Mouse (Mus musculus) effector memory CD4-positive, alpha-beta T cell, adult 5 months (primary cell): ENCODE data around the gene Kremen2. TPM values are rescaled to one million over a fixed set of nuclear protein-coding genes. Genes with fewer than 3 reads are reported as not detected.

Source experiments
- polyA plus RNA-seq: library from polyadenylated mRNA; unstranded; fragments of 100-300 nt; shearing (Covaris generic); gene quantifications from one replicate; pipeline ENCODE4 v1.2.1, GENCODE M21; 2017

The Kremen2 gene
- polyA plus RNA-seq: 2.4 TPM

DNA sequence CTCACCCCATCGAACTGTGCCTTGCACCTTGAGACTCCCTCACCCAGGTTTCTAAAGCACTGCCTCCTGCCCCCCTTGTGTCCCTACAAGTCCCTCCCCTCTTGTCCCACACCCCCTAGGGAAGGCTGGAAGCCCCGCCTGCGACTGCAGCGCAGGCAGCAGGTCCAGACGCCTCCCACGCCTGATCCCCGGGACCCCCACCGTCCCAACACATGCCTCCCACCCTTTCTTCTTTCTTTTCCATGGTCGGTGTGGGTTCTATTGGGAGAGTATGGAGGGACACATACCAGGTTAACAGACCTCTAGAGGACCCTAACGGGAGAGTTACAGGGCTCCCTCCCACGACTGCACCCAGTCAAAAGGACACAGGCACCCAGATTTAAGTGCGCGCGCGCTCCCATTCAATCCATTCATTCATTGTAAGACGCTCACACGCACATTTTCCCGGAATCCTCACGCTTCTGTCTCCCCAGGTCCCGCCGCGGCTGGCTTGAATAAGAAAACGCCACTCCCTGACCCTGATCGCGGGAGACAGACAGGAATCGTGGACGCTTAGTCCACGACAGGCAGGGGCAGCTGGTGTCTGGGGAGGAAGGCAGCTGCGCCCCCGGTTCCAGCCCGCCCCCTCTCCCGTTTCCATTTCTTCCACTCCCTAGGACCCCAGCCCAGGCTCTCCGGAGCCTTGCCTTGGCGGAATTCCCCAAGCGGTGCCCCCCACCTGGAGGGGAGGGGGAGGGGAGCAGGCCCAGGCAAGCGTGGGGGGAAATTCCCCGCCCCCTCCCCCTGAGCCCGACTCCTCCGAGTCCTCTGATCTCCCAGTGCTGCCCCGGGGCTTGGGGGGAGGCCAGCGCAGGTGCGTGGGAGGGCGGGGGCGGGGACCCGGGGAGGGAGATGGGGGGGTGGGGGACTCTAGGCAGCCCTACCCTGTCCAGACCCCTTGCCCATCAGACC is at the start of gene Kremen2:
Gene Kremen2, minus strand, starts transcription at position 533 of the 951 bp plus-strand sequence.

DNA sequence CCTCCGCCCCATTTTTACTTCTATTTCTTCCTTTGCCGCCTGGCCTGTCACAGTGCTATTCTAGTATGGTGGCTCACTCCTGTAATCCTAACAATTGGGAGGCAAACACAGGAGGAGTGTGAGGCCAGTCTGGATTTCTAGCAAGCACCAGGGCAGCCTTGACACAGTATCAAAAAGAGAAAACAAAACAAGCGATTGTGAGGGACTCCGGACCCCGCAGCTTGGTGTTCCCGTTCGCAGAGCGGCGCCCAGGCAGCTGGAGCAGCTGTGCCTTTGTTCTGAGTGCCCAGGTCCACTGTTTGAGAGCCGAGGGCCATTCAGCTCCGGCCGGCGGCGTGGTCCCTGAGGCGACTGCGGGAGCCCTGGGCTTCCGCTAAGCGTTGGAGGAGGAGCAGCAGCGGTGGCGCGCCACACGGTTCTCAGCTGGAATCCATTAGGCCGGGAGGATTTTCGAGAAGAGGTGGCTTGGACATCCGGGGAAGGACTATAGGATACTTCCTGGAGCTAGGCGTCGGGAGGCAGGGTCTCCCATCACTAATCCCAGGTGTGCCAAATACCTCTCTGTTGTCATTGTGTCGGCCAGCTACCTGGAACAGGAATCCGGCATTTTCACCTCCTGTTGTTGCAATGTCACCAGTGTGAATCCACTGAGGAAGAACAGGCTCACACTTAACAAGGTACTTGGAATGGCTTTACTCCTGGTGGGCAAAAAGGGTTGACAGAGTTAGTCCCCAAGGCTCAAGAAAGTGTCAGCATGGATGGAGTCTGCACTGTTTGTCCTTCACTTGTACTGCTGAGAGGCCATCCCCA is 44.8 kb upstream of the Kremen2 start, which contains the start of gene Srrm2:
Gene Srrm2, plus strand, starts transcription at position 264 of the 810 bp plus-strand sequence.

DNA sequence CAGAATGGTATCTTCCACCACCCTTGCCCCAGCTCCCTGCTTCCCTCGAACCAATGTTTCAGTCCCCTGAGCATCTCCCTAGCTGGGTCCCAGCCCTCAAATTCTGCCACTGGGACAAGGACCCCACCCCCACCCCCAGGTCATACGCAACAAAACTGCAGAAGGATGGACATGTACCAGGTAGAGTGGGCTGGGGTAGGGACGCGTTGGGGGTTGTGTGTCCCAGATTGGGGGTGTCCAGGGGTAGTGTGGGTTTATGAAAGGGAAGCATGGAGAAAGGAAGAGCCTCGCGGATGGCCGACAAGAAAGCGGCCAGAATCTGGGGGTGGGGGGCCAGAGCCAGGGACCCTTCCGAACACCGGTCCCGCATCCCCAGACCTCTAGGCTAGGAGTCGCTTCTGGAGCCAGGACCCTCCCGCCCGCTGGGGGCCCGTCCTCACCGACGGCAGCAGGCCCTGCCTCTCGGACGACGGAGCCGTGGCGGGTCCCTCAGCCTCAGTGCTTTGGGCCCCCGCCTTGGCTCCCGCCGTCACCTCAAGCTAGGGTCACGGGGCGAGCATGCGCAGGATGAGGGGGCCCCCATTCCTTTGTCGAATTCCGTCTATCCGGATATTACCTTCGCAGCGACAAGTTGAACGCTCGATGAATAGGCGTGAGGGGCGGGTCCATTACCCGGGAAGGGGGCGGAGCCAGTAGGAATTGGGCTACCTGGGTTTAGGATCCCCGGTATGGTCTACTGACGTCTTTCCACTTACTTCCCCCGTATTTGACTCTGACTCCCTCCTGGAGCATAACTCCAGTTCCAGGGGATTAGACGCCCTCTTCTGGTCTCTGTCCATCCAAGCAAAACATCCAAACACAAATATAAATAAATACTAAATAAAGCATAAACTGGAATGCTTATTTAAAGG is 40.2 kb upstream of the Kremen2 start, which contains the start of gene Flywch2:
Gene Flywch2, minus strand, starts transcription at position 521 of the 911 bp plus-strand sequence.

DNA sequence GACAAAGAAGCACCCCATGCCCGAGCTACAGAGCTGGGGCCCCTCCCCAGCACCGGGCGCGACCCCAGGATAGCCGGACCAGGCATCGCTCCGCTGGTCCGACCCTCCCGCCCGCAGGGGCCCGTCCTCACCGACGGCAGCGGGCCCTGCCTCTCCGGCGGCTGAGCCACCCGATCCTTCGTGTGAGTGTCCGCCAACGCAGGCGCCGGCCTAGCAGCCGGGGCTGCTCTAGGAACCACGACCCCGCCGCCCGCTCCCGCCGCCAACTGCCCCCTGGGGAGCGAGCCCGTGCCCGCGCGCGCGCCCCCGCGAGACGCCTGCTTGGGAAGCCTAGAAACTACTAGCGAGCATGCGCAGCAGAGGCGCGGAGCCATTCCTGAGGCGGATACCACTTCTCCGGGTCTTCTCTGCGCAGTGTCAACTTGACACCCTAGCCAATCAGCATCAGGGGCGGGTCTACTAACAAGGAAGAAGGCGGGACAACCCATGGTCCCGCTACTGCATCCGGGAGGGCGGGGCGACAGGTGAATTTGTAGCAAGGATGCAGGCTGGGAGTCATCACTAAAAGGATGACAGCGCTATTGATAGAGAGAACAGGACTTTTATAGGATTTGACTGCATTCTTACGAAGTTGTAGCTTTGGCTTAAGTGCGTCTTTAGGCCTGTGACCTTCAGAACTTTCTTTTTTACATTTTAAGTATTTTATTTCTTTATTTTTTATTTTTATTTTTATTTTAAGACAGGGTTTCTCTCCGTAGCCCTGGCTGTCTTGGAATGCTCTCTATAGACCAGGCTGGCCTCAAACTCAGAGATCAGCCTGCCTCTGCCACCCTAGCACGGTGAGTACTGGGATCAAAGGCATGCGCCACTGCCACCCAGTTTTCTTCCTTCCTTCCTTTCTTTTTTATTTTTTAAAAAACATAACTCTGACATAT is 25.9 kb upstream of the Kremen2 start, which contains the start of gene Flywch1:
Gene Flywch1, minus strand, starts transcription at position 319 of the 935 bp plus-strand sequence.

DNA sequence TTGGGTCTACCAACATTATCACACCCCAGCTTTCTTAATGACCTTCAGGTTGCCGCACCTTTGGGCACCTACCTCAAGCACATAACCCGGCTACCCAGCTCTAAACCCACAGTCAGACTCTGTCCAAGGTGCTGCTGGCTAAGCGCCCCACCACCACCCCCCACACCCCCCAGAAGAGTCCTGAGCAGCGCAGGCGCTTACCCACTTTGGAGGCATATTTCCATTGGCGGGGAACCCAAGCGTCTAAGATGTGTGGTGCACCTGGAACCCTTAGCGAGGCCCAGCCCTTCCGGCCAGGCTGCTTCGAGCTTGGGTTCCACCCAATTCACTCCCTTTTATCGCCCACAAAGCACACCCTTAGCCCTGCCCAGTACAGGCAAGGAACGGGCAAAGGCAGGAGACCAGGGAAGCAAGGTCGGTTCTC is 5.0 kb downstream of the Kremen2 start, which contains the start of gene Paqr4:
Gene Paqr4, minus strand, starts transcription at position 270 of the 424 bp plus-strand sequence.

DNA sequence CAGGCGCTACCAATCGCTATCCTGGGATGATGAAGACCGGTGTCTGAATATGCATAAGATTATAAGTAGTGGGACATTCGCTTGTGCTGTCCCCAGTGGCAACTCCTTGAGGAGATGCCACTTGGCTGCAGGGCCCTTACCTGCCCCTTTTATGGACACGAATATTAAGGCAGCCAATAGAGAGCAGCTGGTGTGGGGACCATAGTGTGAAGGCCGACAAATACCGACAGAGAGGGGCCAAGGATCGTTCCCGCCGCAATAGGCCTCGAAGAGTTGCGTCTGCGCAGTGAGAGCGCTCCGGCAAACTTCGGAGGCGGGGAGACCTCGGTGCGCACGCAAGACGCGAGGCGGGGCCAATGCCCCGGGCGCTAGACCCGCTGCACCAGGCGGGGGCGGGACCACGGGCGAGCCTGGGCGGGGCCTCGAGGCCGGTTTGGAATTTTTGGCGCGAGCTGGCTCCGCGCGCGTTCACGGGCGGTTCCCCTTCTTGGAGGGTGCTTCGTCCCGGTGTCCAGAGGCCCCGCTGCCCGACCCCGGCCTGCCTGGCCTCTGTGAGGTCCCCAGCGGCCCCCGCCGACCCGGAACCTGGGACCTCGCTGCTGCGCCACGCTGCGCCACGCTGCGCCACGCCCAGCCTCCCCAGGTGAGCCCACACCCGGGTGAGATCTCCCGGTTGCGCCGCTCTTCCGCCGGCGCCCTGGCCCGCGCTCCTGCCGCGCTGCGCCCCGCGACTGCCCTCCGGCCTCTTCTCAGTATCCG is 19.5 kb downstream of the Kremen2 start, which contains the start of gene Pkmyt1:
Gene Pkmyt1, plus strand, starts transcription at position 338 of the 759 bp plus-strand sequence.

DNA sequence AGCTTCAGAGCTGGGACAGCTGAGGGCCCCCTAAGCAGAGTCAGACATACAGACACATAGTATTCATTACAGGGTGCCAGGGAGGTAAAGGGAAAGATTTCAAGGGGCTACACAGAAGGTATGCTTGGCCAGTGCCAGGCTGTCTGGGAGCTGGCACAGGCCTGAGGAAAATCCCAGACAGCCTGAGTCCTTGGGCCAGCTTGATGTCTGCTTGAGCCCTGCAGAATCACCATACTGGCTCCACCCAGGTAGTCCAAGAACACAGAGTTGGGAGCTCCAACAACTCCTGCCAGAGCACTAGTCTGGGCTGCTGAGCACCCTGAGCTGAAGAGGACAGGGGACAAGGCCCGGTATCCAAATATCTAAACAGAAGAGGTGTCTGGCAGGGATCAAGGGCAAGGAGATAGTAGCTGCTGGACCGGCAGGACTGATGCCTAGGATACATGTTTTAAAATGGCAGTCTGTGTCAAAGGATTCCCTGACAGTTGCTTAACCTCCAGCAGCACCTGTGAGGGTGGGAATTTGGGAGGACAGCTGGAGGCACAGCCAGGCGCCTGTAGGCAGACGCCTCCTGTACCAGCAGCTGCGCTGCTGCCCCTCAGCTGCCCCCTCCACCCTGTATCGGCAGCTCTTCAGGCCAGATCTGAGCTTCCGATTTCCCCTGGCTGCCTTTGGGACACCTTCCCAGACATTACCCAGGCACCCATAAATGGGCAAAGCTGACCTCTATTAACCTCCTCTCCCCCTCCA is 23.1 kb downstream of the Kremen2 start, which contains the start of gene 1520401A03Rik:
Gene 1520401A03Rik, minus strand, starts transcription at position 408 of the 750 bp plus-strand sequence.

Other genes with a start within 250 kb of the Kremen2 start
- 6.9 TPM for gene Zfp213, start 181.6 kb downstream of the Kremen2 start, polyA plus RNA-seq
- not detected for gene Zfp13, start 146.3 kb downstream of the Kremen2 start, polyA plus RNA-seq
- gene Zscan10, start 145.0 kb downstream of the Kremen2 start, polyA plus RNA-seq: 4.8 TPM
- gene Mmp25, start 100.6 kb downstream of the Kremen2 start, polyA plus RNA-seq: 0.25 TPM
- gene Bicdl2, start 85.3 kb downstream of the Kremen2 start, polyA plus RNA-seq: 0.19 TPM
- 46.6 TPM for gene Hcfc1r1, start 72.2 kb downstream of the Kremen2 start, polyA plus RNA-seq
- 21.0 TPM for gene Thoc6, start 72.0 kb downstream of the Kremen2 start, polyA plus RNA-seq
- 20.5 TPM for gene Tnfrsf12a, start 68.4 kb downstream of the Kremen2 start, polyA plus RNA-seq
- not detected for gene Cldn6, start 66.6 kb downstream of the Kremen2 start, polyA plus RNA-seq
- not detected for gene Cldn9, start 61.8 kb downstream of the Kremen2 start, polyA plus RNA-seq
- not detected for gene 1520401A03Rik, start 23.1 kb downstream of the Kremen2 start, polyA plus RNA-seq
- 51.3 TPM for gene Pkmyt1, start 19.5 kb downstream of the Kremen2 start, polyA plus RNA-seq
- gene Paqr4, start 5.0 kb downstream of the Kremen2 start, polyA plus RNA-seq: 3.1 TPM
- 25.6 TPM for gene Flywch1, start 25.8 kb upstream of the Kremen2 start, polyA plus RNA-seq
- 1.7 TPM for gene Flywch2, start 40.2 kb upstream of the Kremen2 start, polyA plus RNA-seq
- gene Srrm2, start 44.7 kb upstream of the Kremen2 start, polyA plus RNA-seq: 1,161 TPM
- 389 TPM for gene Elob, start 83.3 kb upstream of the Kremen2 start, polyA plus RNA-seq
- gene Prss33, start 90.2 kb upstream of the Kremen2 start, polyA plus RNA-seq: not detected
- not detected for gene Prss32, start 98.0 kb upstream of the Kremen2 start, polyA plus RNA-seq
- 3.6 TPM for gene Prss41, start 98.3 kb upstream of the Kremen2 start, polyA plus RNA-seq
- not detected for gene Prss21, start 122.2 kb upstream of the Kremen2 start, polyA plus RNA-seq
- not detected for gene Dcpp1, start 135.0 kb upstream of the Kremen2 start, polyA plus RNA-seq
- gene Dcpp2, start 135.0 kb upstream of the Kremen2 start, polyA plus RNA-seq: not detected
- not detected for gene Dcpp3, start 171.6 kb upstream of the Kremen2 start, polyA plus RNA-seq
- not detected for gene Sbp, start 195.8 kb upstream of the Kremen2 start, polyA plus RNA-seq
- not detected for gene Sbpl, start 209.4 kb upstream of the Kremen2 start, polyA plus RNA-seq
- 1.9 TPM for gene Prss30, start 234.7 kb upstream of the Kremen2 start, polyA plus RNA-seq